Mouse (Mus musculus): ENCODE results near the gene Gbp9.
"Not testable (repeated sequence)": the region's sequence is repeated elsewhere in the genome, so short reads cannot be mapped to it uniquely, and the experiment has no call there.

DNA sequence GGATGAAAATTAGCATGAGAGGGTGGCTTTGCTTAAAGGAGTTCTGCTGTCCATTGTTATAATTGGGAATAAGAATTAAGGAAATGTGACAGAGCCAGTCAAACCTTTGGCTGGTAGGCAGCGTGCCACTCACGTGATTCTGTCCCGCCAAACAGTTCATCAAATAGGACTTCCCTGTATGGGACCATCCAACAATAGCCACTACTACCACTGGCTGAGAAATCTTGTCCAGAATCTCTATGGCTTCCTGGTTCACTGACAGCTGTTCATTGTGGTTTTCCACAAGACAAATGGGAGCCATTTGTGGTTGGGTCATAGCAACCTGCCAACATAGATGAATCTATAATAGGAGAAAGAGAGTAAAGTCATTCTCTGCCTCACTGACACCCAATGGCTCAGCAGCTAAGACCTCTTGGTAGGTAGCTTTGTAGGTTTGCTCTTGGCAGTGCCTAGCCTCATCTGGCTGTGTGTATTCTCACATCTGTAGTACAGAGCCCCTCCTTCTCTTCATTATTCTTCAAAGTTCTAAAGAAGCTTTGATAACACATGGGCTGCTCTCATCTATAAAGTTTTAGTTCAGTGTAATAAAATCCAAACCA is 2.5 kb downstream of the Gbp9 start:
- TF ChIP-seq CTCF (conservative IDR thresholded peaks at IDR 0.05; ENCODE audit: low read length); POU5F1 (IDR thresholded peaks at IDR 0.05; ENCODE audit: borderline replicate concordance, low read length); NANOG (IDR thresholded peaks at IDR 0.05; ENCODE audit: borderline replicate concordance, low read length): not testable (repeated sequence)
